Mouse (Mus musculus): ENCODE data around the gene Reg4.

The Reg4 gene

GRCm38 (mm10) chr3:98221856-98222255 lies at the start of gene Reg4:
Gene Reg4 (plus strand): TSS chr3:98222156.
- no peak for DNase-seq (ENCODE audit: low spot score)

DNA sequence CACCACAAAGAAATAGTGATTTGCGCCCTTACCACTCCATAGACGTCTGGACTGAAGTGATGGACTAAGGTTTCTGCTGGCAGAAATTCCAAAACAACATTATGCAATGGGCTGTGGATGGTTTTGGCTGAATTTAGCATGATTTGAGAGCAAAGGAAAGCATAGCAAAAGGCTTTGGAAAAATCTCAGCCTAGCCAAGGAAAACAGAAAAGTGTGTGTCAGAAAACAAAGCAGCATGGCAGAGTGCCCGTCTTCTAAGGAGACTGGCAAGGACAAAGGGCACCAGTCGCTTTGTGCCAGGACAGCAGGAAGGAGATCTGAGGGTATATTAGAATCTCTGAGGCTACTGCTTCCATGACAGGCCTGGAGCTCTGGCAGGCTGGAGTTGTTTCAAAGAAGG lies 43.6 kb upstream of the Reg4 start:
- no peak for DNase-seq (ENCODE audit: low spot score)

DNA sequence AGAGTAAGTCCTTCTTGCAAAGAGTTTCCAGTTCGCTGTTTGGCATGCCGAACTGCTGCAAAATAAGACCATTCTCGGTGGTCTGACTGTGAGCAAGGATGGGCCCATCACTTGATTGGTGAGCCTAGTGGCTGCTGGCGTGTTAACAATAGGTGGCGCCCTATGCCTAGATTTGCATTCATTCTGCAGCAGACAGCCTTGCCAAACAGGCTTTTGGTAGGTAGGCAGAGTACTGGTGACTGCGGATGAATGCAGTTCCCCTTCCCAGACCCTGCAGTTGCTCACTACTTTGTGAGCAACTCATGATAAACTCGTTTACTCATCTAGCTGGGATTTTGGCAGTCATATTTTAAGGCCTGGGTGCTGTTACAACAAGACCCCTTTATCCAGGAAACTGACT lies 41.2 kb upstream of the Reg4 start:
- DNase-seq (ENCODE audit: low spot score) = peak; percentile 73

DNA sequence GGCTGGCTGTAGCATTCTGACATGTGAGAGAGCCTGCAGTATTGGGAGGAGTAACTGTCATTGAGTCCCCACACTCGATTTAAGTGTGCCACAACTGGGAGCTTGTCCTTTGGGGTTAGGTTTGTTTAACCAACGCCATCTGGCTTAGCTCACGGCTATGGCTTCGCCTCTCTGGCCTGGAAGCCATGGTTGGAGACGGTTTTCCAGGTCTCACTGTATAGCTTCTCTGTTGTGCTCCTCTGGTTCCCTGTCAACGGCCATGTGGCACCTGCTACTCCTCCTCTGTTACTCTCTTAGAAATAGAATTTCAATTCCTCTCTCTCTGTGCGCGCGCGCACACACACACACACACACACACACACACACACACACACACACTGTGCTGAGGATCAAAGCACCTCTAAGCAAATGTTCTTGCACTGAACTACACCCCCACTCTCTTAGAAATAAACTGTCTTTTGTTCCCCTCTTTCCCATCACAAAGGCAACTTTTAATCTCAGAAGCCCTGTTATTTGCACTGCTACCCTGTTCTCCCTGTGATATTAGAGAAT lies 36.7 kb upstream of the Reg4 start:
- no peak for DNase-seq (ENCODE audit: low spot score)

- no peak for DNase-seq (ENCODE audit: low spot score)
These were observed 34.2 kb upstream of the Reg4 start for GRCm38 (mm10) chr3:98187777-98188176.

- DNase-seq (ENCODE audit: low spot score) = no peak
These were observed 24.0 kb upstream of the Reg4 start for GRCm38 (mm10) chr3:98197711-98198532.

DNA sequence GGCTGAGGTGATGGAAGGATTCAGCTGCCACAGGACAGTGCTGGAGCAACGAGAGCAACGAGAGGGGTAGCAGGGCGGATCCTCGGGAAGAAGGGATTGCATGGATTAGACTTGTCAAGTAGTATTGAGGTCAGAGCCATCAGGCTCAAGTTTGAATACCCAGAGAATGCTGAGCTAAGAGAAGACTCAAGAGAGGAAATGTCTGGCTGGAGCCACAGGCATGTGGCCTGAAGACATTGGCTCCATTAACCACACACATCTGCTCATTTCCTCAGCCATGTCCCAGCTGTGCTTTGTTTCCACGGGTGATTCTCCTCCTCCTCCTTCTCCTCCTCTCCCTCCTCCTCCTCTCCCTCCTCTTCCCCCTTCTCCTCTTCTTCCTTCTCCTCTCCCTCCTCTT lies 22.2 kb upstream of the Reg4 start:
- DNase-seq (ENCODE audit: low spot score) = no peak

GRCm38 (mm10) chr3:98203282-98203681 lies 18.7 kb upstream of the Reg4 start:
- no peak for DNase-seq (ENCODE audit: low spot score)

DNA sequence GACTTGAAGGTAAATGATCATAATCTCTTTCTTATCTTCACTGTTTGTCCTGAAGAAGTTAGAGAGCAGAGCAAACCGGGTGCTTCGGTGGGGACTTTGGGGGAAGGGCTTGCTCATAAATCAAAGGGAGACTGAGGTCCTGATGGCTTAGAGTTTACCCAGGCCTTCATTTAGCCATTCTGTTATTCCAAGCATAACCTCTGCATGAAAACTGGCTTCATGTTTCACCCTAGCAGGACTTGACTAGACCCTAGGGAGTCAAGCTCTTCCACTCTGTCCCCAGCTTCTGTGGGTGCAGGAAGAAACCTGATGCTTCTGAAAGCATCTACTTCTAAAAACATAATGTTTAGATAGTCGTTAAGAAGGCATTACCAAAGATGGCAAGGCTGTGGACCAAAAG lies 15.0 kb upstream of the Reg4 start:
- DNase-seq (ENCODE audit: low spot score) = no peak

- DNase-seq (ENCODE audit: low spot score) = no peak
These were observed 12.8 kb upstream of the Reg4 start for GRCm38 (mm10) chr3:98209161-98209560.

DNA sequence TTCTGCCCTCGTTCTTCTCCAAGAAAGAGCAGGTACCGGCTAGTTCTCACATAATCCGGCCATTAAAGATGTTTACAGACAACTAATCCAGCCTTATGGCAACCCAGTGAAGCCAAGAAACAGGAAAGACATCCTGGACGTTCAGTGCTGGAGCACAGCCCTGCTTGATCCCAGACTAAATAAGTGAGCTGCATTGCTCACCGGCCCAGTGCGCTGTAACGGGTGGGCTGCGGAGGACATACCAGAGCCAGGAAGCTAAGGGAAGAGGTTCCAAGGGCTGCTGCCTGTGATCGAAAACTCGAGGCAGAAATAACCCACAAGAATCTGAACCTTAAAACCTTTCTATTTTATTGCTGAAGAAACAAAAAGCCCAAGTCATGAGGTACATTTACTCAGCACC lies 11.1 kb upstream of the Reg4 start:
- no peak for DNase-seq (ENCODE audit: low spot score)

- DNase-seq (ENCODE audit: low spot score) = no peak
These were observed 10.5 kb upstream of the Reg4 start for GRCm38 (mm10) chr3:98211301-98212081.

DNA sequence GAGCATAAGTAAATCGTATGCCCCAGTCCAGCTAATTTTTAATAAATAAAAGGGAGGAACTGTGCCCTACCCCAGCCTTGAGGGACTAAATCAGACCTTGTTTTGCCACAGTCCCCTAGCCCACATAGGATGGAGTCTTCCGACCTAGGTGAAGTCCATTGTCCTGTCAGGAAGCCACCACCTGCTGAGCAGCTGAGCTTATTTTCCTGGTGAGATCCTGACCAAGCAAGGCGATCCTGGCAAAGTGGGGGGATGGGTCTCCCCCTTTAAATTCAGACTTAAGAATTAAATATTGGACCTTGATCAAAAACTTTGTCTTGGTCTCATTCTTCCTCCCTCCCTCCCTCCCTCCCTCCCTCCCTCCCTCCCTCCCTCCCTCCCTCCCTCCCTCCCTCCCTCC lies 5.7 kb upstream of the Reg4 start:
- DNase-seq (ENCODE audit: low spot score) = no peak

DNA sequence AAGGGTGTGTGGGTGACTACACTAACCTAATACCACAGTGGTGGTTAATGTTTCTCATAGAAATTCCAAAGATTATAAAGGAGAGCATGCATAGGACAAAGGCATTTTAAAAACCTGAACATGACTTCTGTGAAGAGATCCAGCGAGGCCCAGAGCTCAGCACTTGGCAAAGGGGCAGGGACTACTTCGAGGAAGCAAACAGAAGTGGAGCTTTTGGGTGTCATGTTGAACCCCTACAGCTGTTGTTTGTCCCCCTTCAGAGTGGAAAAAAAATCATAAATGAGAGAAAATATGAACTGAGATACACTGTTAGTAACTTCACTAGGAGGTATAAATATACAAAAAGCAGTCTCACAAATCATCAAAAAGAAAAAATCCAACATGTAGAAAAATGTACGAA lies 1.3 kb downstream of the Reg4 start:
- no peak for DNase-seq (ENCODE audit: low spot score)

GRCm38 (mm10) chr3:98223783-98224580 lies 2.0 kb downstream of the Reg4 start:
- DNase-seq (ENCODE audit: low spot score) = peak; percentile 78

DNA sequence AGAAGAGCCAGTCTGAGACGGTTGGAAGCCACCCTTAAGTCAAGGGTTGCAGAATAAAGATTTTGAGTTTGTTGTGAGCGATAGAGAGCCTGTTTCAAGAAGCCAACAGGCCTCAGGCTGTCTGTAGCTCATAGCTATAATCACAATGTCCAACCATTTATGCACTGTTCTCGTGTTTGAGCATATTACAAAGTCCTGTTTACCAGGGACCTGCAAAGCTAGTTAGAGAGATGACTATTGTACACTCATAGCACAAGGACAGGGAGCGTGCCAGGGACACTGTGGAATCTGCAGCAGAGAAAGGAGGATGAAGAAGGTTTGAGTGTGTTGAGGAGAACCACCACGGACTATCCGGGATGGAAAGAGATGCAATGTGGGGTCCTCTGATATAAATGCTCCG lies 3.0 kb downstream of the Reg4 start:
- no peak for DNase-seq (ENCODE audit: low spot score)

GRCm38 (mm10) chr3:98225746-98226145 lies 3.8 kb downstream of the Reg4 start:
- DNase-seq (ENCODE audit: low spot score) = no peak

DNA sequence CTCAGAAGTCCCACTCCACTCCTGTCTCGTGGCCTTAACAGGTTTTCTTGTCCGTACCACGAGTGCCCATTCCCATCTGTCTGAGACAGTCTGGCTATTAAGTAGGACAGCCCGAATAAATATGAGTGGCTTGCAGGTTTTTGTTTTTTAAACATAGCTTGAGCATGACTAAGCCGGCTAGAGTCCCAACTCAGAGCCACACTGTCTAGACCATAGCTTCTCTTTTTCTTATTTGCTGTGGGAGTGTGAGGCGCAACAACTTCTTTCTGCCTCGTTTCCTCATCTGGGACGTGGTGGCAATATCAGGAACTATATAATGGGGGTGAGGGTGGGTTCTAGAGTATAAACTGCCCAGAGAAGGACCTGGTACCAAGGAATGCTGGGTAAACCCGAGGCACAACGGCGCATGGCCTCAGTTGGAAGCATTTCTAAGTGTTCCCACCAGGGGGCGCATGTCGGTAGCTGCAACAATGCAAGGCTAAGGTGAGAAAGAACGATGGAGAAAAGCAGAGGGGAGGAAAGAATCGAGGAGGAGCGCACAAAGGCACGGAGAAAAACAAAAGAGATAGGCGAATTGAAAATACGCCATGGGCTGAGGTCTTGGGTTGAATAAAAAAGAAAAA lies 5.1 kb downstream of the Reg4 start:
- DNase-seq (ENCODE audit: low spot score) = peak; percentile 85

DNA sequence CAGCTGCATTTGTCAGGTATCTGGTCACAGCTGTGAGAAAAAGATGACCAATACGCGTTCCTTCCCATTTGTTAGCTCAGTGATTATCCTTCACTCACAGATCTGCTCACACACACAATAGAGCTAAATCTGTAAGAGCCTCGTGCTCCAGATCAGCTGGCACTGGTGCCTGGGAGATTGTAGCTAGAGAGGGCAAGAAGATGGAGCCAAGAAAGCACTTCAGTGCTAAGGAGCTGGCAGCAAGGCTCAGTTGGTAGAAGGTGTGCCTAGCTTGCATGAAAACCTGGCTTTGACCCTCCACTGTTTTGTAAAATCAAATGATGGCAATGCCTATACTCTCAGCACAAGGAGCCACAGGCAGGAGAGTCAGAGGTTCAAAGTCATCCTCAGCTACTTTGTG lies 5.8 kb downstream of the Reg4 start:
- no peak for DNase-seq (ENCODE audit: low spot score)

DNA sequence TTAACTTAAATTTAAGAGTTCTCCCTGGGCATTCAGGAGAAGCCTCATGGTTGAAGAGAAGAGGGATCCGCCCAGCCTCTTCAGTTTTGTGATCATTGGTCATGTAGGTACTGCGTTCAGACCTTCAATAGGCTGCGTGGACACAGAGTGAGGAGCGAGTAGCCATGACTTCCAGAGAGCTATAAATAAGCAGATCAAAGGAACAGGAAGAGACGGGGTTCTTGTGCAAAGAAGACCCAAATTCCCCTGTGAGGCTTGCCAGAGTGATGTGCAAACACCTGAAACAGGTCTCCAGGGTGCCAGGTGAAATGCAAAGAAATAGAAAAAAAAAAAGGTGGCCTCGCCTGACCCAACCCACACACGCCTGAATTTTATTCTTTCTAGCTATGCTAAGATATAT lies 8.0 kb downstream of the Reg4 start:
- no peak for DNase-seq (ENCODE audit: low spot score)

GRCm38 (mm10) chr3:98233504-98233903 lies 11.5 kb downstream of the Reg4 start:
- DNase-seq (ENCODE audit: low spot score) = no peak

GRCm38 (mm10) chr3:98236266-98236665 lies 14.3 kb downstream of the Reg4 start:
- peak; percentile 26 for DNase-seq (ENCODE audit: low spot score)
